Mouse (Mus musculus): ENCODE measurements around the gene Rassf8. TPM values are rescaled to one million over a fixed set of nuclear protein-coding genes. Genes with fewer than 3 reads are reported as not detected.

The Rassf8 gene
- total RNA-seq, 2 experiments from 2014 or later, result 48.4 to 55.5 TPM

DNA sequence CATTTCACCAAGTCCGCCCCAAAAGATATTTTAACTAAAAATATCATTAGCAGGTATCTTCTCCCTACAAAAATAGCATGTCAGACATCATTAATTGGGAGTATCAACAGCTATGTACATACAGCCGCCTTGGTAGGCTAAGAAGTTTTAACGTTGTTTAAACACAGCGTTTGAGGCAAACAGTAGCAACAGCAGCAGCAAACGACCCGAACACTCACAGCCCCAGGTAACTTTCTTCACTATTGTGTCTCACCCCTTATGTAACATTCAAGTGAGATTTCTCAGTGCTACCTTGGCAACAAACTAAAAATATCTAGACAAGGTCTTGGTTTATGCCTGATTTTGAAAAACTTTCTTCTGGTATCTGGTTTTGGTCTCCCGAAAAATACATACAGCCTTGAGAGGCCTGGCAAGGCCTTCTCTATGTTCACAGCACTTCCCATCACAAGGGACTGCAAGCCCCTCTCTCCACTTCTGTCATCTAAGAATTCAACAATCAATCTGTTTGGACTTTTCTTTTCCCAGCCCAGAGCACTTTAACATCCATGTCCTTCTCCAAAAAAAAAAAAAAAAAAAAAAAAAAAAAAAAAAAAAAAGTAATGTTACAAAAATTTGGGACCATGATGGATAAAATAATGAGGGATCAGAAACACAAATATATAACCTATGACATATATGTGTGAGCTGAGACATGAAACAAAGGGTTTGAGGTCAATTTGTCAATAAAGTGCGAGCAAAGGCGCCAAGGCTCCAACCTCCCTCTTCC is 115.1 kb downstream of the Rassf8 start:
- no peak for DNase-seq

DNA sequence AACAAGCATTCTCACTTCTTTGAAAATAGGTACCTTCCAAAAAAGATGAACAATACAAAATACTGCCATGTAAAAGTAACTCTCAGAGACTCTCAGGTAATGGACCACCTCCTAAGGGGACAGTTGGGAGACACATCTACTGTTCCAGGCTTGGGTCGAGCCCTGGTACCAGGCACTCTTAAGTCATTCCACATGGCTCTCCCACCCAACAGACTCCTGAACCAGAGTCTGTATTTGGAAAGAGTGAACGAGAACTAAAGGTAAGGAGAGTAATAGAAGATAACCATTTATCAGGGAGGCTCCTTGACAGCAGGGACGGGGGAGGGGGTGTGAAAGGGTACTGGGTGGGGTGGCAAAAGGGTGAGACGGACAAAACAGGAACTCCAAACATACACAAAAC is 115.8 kb downstream of the Rassf8 start:
- no peak for DNase-seq

DNA sequence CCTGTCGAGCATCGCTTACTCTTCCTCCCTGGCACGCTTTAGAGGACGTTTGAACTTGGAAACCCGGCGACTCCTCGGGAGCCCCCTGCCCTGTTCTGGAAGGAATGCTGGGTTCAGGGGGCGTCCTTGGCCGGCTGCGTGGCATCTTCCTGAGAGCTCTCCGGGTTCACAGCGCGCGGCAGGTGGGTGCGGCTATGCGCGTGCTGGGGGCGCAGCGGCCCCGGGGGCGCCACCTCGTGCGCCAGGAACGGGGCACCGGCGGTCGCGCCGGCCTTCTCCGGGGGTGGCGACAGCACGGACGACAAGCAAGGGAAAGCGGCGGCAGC is 116.2 kb downstream of the Rassf8 start:
- DNase-seq, result no peak

DNA sequence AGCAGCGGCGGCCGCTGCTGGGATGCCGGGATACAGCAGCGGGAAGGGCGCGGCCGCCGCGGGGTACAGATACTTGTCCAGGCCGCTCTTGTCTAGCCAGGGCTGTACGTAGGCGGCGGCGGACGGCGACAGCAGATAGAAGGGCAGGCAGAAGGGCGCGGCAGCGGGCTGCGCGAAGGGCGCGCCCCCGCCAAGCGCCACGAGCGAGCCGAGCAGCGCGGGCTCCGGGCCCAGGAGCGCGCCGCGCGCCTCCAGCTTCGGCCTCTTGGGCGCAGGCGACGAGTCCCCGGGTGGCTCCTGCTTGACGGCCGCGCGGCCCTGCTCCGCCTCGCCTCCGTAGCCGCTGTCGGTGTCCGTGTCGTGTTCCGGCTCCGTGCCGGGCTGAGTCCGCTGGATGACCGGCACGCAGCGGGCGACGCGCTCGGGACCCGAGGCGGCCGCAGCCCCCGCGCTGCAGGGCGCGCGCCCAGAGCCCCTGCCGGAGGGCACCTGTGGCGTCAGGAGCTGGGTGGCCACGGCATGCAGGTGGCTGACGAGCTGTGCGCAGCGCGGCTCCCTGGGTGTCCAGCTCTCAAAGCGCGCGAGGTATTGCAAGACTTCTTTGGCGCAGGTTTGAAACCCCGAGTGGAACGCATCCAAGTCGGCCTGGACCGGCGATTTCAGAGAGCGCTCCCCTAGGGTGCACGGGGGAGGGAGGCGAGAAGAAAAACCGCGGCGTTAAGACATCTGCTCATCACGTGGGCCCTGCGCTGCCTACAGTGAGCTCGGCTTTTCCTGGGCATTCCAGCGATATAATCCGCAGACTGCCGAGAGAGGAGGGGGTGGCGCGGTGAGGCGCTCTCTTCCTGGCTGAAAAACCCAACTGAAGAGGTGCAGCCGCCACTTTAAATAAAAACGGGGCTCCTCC is 116.8 kb downstream of the Rassf8 start:
- DNase-seq, result peak; percentile 78 to 85

DNA sequence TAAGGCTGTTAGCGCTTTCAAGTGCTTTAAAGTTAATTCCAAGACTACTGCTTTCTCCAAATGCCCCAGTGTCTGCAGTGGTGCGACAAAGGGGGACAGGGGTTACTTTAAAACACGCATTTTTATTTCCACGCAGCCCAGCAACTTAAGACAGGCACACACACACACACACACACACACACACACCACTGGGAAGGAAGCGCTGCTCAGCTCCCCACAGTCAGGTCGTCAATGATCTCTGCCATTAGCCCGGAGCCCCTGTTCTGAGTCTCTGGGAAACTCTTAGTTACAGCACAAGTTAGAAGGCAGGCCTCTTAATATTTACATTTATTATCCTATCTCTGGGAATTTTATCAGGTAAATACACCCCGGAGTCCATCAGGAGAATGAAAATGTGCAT is 117.6 kb downstream of the Rassf8 start:
- no peak for DNase-seq

DNA sequence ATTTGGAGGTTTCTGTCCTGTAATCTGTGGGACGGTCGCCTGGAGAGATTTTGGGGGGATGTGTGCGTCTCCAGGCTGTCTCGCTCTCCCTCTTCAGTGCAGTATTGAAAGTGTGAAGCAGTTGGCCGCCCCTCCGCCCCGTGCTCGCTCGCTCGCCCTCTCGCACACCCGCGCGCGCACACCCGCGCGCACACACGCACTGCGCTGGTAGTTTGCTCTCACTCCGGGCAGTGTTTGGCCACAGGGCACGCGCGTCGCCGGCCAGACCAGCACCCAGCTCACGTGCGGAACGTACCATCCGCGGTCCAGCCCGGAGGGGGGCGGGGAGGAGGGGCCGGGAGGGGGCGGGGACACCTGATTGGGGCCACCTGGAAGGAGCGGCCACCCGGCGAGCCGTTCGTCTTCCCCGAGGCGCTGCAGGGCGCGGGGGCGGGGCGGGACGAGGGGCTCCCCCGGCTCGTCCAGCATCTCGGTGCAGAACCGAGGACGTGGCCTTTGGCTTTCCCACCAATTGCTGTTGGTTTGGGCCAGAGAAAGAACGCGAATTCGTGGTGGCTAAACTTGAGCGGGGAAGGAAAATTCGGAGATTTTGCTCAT is 118.8 kb downstream of the Rassf8 start, which contains the start of gene Bhlhe41:
Bhlhe41 (minus strand) TSS at position 270 of the 597 bp plus-strand sequence.
- peak; percentile 85 to 90 for DNase-seq

DNA sequence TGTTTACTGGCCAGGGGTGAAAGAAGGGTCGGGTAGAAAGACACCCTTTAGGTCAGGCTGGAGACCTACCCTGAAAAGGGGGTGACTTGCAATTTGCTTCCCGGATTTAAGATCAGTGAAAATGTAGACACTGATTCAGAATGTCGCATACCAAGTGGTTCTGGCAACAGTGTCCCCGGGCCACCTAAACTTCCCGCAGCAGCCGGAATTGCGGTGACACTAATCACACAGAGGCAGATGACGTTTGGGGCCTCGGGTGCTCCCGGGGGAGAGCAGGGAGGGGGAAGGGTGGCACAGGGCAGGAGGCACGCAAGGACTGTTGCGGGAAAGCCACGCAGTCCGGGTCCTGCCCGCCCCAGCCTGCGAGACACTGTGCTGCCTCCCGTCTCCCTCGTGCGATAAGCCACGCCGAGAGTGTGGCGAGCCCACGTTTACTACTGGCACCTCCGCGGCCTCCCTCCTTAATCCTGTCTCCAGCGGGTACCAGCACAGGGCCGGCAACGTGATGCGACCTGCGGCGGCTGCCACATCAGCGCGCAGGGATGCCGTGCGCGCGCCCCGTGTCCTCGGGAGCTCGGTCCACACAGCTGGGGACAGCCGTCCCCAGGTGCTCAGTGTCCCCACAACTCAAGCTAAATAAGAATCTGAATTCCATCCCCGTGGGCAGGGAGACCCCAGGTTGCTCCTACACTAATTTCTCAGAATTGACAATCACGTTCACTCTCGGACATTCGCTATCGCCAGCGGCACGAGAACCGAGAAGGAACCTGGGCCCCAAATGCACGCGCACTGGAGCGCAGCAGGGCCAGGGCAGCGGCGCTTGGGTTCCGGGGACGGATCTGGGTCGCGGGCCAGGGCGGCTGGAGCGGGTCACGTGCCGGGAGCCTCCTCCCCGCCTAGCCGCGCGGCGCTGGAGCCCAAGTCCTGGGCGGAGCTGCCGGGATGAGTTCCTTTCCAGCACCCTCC is 119.6 kb downstream of the Rassf8 start:
- DNase-seq, result peak; percentile 93 to 96

DNA sequence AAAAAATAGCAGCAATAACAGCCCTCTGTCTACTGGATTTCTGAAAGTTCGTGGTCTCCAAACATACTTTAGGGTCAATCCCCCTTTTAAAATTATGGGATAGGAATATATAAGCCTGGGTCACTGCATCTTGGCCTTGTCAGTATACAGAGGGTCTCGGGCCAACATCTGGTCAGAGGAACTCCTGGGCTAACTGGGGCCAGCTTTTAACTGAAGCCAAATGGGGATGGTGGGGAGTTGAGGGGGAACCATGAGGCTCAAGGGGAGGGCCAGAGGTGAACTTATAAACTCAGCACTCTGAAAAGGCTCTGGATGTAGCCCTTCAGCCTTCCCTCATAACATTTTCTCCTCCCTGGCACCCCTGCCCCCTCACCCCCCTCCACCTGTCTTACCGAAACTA is 120.6 kb downstream of the Rassf8 start:
- DNase-seq, result no peak

Other genes with a start within 250 kb of the Rassf8 start
- gene Lmntd1, start 132.4 kb upstream of the Rassf8 start, total RNA-seq (2021), result 1 to 10 TPM; 2.2 to 2.3 TPM
- under 1 TPM; 0.30 to 0.41 TPM for gene Tuba3b, start 131.0 kb upstream of the Rassf8 start, total RNA-seq (2021)
- 10 to 100 TPM; 11.4 to 15.8 TPM for gene Bhlhe41, start 118.8 kb downstream of the Rassf8 start, total RNA-seq (2021)
- 100 to 1,000 TPM in 1 of 2 experiments, 10 to 100 TPM in 1; 99.7 to 102 TPM for gene Sspn, start 184.9 kb downstream of the Rassf8 start, total RNA-seq (2021)